In genomic region chr17:5274429-5274828, GRCm38 (mm10) we compare ENCODE assay signal across 15 mouse cellular contexts.
"Had no signal": no experiment of that assay in that cellular context is flagged by ENCODE, and none has a peak within 500 bp of the region (broad histone marks: within the 10 kb centered on the region; RNA-seq: fewer than 3 reads in every experiment).

No protein-coding gene starts in this region.

- H3K27ac ChIP-seq: left cerebral cortex, adult 2 months; liver, embryonic 13.5 days; midbrain, embryonic 10.5 days; midbrain, embryonic 13.5 days; neural tube, embryonic 13.5 days had no signal

- H3K4me3 ChIP-seq: left cerebral cortex, adult 2 months; liver, embryonic 13.5 days; megakaryocyte, embryonic 14.5 days; midbrain, embryonic 10.5 days; midbrain, embryonic 13.5 days; myocyte; neural tube, embryonic 13.5 days had no signal

- H3K36me3 ChIP-seq: liver, embryonic 13.5 days; neural tube, embryonic 13.5 days had no signal

- H3K4me2 ChIP-seq: liver, embryonic 13.5 days; midbrain, embryonic 13.5 days; neural tube, embryonic 13.5 days had no signal

- H3K27me3 ChIP-seq: liver, embryonic 13.5 days; megakaryocyte, embryonic 14.5 days; midbrain, embryonic 13.5 days; neural tube, embryonic 13.5 days had no signal

- H3K9ac ChIP-seq: liver, embryonic 13.5 days; midbrain, embryonic 13.5 days; neural tube, embryonic 13.5 days had no signal

- ATAC-seq: midbrain, embryonic 13.5 days; midbrain, embryonic 16.5 days had no signal

- H3K4me1 ChIP-seq: liver, embryonic 13.5 days had no signal

- DNase-seq: kidney, adult 18-20 months; kidney, adult 9 months; kidney, postnatal 25 days; layer of hippocampus, postnatal 36 days; liver, embryonic 13.5 days; lung, adult 2 months; retina, postnatal 1 day; thymus, postnatal 25 days had no signal

- H3K9me3 ChIP-seq: liver, embryonic 13.5 days; megakaryocyte, embryonic 14.5 days; midbrain, embryonic 10.5 days; midbrain, embryonic 13.5 days; neural tube, embryonic 13.5 days had no signal
